Comparison of ENCODE assay signal across 19 mouse cellular contexts in genomic region chr12:91059704-91060318, GRCm38 (mm10).
"Had no signal": no experiment of that assay in that cellular context is flagged by ENCODE, and none has a peak within 500 bp of the region (broad histone marks: within the 10 kb centered on the region; RNA-seq: fewer than 3 reads in every experiment).

No protein-coding gene starts in this region.

- H3K9me3 ChIP-seq: midbrain, embryonic 10.5 days; neural tube, embryonic 12.5 days; neural tube, embryonic 15.5 days had no signal

- H3K4me2 ChIP-seq: lung, embryonic 14.5 days; neural tube, embryonic 12.5 days; neural tube, embryonic 15.5 days had no signal

- DNase-seq: lung, adult 18-20 months; lung, embryonic 14.5 days; lung, postnatal 10 days; lung, postnatal 4 days; midbrain, embryonic 14.5 days; retina, postnatal 1 day; right cerebral cortex, adult 18-20 months; right cerebral cortex, postnatal 25 days; right cerebral cortex, postnatal 4 days; spleen, adult 18-20 months; thymus, adult 18-20 months; thymus, postnatal 14 days; thymus, postnatal 36 days had no signal

- H3K36me3 ChIP-seq: midbrain, embryonic 10.5 days; neural tube, embryonic 12.5 days; neural tube, embryonic 15.5 days had no signal

- H3K4me3 ChIP-seq: midbrain, embryonic 10.5 days; myocyte; neural tube, embryonic 12.5 days; neural tube, embryonic 15.5 days had no signal

- H3K27me3 ChIP-seq: neural tube, embryonic 12.5 days; neural tube, embryonic 15.5 days had no signal

- H3K9ac ChIP-seq: liver, embryonic 14.5 days; lung, embryonic 14.5 days; neural tube, embryonic 12.5 days; neural tube, embryonic 15.5 days had no signal

- ATAC-seq: midbrain, embryonic 16.5 days had no signal

- H3K27ac ChIP-seq: liver, embryonic 14.5 days; midbrain, embryonic 10.5 days; neural tube, embryonic 12.5 days; neural tube, embryonic 15.5 days had no signal

- H3K4me1 ChIP-seq: midbrain, embryonic 10.5 days; neural tube, embryonic 12.5 days; neural tube, embryonic 15.5 days had no signal
